Mouse (Mus musculus) R1 (cell line): ENCODE measurements at regions not wholly inside any gene's neighbourhood (a gene's known extent, or its start where the extent isn't known, plus 50 kb on each side); places are given as distances from the start of the nearest gene placed in this dataset.

Experiments used
- DNase-seq: peaks from one replicate; pipeline ENCODE4 v3.0.0-alpha.2; 2018; ENCODE audit warnings: low read depth, low spot score

DNA sequence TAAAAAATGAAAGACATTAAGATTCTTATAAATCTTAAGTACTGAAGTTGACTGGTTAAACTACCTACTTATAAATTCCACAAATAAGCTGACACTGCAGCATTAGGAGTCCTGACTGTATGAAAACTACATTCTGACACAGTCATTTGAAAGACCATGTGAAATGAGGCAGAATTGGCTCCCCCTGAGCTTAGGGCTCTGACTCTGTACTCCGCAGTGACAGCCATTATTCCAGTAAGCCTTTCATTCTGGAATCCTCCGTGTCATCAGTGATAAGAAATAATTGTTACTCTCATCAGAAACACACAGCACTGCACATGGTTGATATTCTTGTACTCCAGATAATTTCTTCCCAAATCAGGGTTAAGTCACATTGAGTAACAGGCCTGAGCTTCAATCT lies 610.3 kb upstream of the Cox7c start:
- DNase-seq = no peak

- DNase-seq = no peak
These were observed 575.1 kb upstream of the Cox7c start for GRCm38 (mm10) chr13:86621761-86622160.

DNA sequence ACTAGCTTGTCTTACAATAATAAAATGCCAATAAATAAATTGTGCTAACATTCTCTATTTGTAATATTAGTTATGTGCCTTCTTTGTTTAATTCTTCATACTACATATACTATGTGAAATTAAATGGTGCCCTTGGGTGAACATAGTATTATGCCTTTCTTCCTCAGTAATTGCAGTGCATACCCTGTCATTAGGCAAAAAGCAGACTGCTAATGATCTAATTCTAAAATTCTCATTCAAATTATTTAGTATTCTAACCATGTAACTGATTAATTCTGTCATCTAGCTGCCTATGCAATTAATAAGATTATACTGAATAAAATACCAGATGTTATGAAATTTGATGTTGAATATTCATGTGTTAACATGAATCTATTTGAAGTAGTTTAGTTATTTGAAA lies 555.3 kb upstream of the Cox7c start:
- no peak for DNase-seq

GRCm38 (mm10) chr13:86595126-86595525 lies 548.4 kb upstream of the Cox7c start:
- DNase-seq = no peak

DNA sequence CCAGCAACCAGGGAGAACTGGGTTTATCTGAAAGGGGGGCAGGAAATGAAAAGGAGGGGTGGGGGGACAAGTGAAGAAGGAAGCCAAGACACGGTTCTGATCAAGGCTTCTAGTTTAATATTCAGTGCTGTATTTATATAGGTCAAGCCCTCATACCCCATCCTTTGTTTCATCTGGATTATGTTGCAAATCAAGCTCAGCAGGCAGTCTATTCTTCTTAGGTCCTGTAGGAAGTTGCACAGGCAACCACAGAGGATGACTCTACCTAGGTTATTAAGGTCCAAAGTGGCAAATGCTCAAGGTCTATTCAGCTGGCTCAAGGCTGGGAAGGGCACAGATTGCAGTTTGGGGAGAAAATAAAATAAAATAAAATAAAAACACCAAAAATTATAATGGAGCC lies 525.2 kb upstream of the Cox7c start:
- peak; percentile 86 for DNase-seq

- DNase-seq = peak; percentile 83
These were observed 508.9 kb upstream of the Cox7c start for GRCm38 (mm10) chr13:86555596-86555995.
